Mouse (Mus musculus) midbrain, embryonic 12.5 days (tissue): Measurements from ENCODE around the gene Rpa2. TPM values are rescaled to one million over a fixed set of nuclear protein-coding genes. Genes with fewer than 3 reads are reported as not detected.

Experiments
- ATAC-seq: fragments of 200-750 bp; cut with Nextera tagmentation; 2 replicates; pipeline ENCODE4 v1.8.0; 2017; ENCODE audit warnings: low read depth, moderate TSS enrichment, moderate library complexity; ENCODE audit not compliant: low FRiP score
- H3K27ac ChIP-seq: fragments of 300-500 bp; sonication (generic); replicated peaks from 2 replicates; pipeline ENCODE4 v1.5.1; 2016; ENCODE audit warnings: mild to moderate bottlenecking
- H3K27me3 ChIP-seq: fragments of 300-500 bp; sonication (generic); 2 replicates; pipeline ENCODE4 v1.6.1; 2016; ENCODE audit warnings: mild to moderate bottlenecking
- H3K36me3 ChIP-seq: fragments of 300-500 bp; sonication (generic); 2 replicates; pipeline ENCODE4 v1.6.1; 2016
- H3K4me1 ChIP-seq: fragments of 300-500 bp; sonication (generic); 2 replicates; pipeline ENCODE4 v1.6.1; 2016
- H3K4me2 ChIP-seq: fragments of 300-500 bp; sonication (generic); replicated peaks from 2 replicates; pipeline ENCODE4 v1.6.1; 2016; ENCODE audit warnings: mild to moderate bottlenecking, moderate library complexity
- H3K4me3 ChIP-seq: fragments of 300-500 bp; sonication (generic); 2 replicates; pipeline ENCODE4 v1.5.1; 2016; ENCODE audit warnings: mild to moderate bottlenecking
- H3K9ac ChIP-seq: fragments of 300-500 bp; sonication (generic); replicated peaks from 2 replicates; pipeline ENCODE4 v1.6.1; 2016; ENCODE audit warnings: mild to moderate bottlenecking, moderate library complexity
- H3K9me3 ChIP-seq: fragments of 300-500 bp; sonication (generic); 2 replicates; pipeline ENCODE4 v1.6.1; 2016; ENCODE audit warnings: mild to moderate bottlenecking
- WGBS: fragments of 180-500 bp; shearing (Covaris S2); methylation state at CpG from one replicate; pipeline ENCODE4 v1.1.7; 2016; 5-methylcytosine and 5-hydroxymethylcytosine counted together
- polyA plus RNA-seq: library from polyadenylated mRNA; unstranded; fragments of >200 nt; fragmentation: Nextera tagmentation; extraction: Ambion mirVana; gene quantifications from 2 replicates; pipeline ENCODE4 v1.2.1, GENCODE M21; 2016

The Rpa2 gene
- polyA plus RNA-seq, 1 experiment from 2014 or later: 123 TPM

DNA sequence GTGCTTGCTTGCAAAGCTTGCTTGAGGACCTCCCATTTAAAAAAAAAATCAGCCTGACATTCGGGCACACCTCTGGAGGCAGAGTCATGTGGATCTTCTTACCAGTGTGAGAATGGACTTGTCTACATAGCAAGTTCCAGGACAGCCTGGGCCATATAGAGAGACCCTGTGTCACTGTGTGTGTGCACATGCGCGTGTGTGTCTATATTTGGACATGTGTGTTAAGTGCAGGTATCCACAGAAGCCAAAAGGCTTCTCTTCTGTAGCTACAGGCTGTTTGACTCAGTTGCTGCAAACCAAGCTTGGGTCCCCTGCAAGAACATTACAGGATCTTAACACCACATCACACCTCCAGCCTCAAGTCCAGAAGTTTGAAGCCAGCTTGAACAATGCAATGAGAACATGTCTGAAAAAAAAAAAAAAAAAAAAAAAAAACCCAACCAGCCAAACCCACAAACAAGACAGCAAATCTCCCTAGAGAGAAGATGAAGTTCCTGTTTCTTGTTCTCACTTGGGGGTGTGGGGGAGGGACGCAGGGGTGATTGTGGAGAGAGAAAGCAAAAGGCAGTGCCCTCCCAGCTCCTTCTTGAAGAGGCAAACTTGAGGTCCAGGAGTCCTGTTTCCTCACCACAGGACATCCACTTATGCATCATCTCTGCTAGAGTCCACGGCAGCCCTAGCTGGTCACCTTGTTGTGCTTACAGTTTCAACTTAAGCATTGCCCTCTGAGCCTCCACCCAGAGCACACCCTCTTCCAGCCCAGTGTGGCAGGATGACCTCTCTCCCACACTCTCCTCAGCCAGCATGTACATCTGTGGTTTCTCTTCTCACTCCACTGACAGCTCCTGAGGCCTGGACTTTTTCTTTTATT is 39.9 kb downstream of the Rpa2 start:
- no peak overlapping the region for H3K9ac ChIP-seq
- H3K27me3 ChIP-seq: no peaks in the 10 kb centered on the region
- no peak for ATAC-seq
- 82% methylated on average over 5 of the region's 5 CpGs for WGBS
- no peak overlapping the region for H3K4me3 ChIP-seq
- H3K4me2 ChIP-seq: no peak overlapping the region
- H3K9me3 ChIP-seq: no peaks in the 10 kb centered on the region
- H3K4me1 ChIP-seq: no peaks in the 10 kb centered on the region
- H3K27ac ChIP-seq: no peak overlapping the region
- no peaks in the 10 kb centered on the region for H3K36me3 ChIP-seq

DNA sequence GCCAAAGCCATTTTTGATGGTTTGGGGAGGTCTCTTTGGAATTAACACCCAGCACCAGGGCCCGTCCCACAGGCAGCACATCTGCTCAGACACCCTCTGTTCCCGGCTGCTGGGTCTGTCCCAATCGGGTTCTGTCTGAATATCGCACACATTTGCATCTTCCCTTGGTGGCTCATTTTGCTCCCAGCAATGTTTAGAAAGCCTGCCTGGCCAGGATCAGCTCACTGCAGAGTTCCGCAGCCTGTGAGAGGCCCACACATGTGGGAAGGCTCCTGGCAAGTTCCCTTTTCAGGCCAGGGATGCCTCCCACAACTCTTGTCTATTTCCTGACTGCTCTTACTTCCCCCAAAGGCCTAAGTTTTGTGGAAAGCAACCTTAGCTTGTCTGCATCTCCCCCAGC is 41.5 kb downstream of the Rpa2 start:
- no peaks in the 10 kb centered on the region for H3K27me3 ChIP-seq
- H3K36me3 ChIP-seq: no peaks in the 10 kb centered on the region
- H3K9me3 ChIP-seq: no peaks in the 10 kb centered on the region
- no peaks in the 10 kb centered on the region for H3K4me1 ChIP-seq
- H3K27ac ChIP-seq: no peak overlapping the region
- ATAC-seq: no peak
- no peak overlapping the region for H3K9ac ChIP-seq
- no peak overlapping the region for H3K4me3 ChIP-seq
- WGBS: 92% methylated on average over 5 of the region's 5 CpGs
- no peak overlapping the region for H3K4me2 ChIP-seq

DNA sequence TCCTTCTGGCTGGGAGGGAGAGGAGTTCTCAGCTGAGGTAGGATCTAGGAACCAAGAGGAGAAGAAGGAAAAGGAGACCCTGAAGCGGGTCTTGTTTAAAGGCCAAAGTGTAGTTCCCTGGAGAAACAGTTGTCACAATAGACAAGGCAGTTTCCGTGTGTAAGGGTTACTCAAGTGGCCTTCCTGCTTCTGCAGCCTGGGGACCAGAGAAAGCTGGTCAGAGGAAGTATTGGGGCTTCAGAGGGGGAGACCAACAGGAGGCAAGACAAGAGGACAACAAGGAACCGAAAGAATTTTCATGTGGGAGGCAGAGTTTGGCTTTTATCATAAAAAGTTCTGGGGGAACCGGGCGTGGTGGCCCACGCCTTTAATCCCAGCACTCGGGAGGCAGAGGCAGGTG is 48.3 kb downstream of the Rpa2 start:
- H3K27me3 ChIP-seq: no peaks in the 10 kb centered on the region
- H3K36me3 ChIP-seq: no peaks in the 10 kb centered on the region
- no peak overlapping the region for H3K9ac ChIP-seq
- H3K27ac ChIP-seq: no peak overlapping the region
- H3K4me2 ChIP-seq: no peak overlapping the region
- 86% methylated on average over 7 of the region's 7 CpGs for WGBS
- peaks cover 16% of the 10 kb centered on the region; the same call in 1 of the 2 replicates for H3K9me3 ChIP-seq
- H3K4me3 ChIP-seq: no peak overlapping the region
- no peak for ATAC-seq
- no peaks in the 10 kb centered on the region for H3K4me1 ChIP-seq

DNA sequence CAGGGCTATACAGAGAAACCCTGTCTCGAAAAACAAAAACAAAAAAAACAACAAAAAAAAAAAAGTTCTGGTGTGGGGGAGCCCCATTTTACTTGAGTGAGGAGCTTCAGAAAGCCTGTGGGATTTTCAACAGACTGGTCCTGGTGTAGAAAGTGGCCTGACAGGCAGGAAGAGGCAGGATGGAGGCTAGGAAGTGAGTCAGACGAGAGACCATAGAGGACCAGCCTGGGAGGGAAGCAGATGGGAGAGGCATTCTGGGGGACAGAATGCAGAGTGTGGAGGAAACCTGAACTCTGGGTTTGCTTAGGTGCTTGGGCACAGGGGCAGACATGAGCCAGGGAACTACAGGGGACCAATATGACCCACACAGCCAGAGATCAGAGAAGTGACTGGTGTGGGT is 48.7 kb downstream of the Rpa2 start:
- Histone ChIP-seq H3K27me3 (no peaks in the 10 kb centered on the region), H3K4me1 (no peaks in the 10 kb centered on the region), H3K9ac (no peak overlapping the region), H3K27ac (no peak overlapping the region), H3K9me3 (peaks cover 16% of the 10 kb centered on the region; the same call in 1 of the 2 replicates), H3K4me3 (no peak overlapping the region), H3K36me3 (no peaks in the 10 kb centered on the region), H3K4me2 (no peak overlapping the region)
- WGBS: 69% methylated on average over 2 of the region's 2 CpGs
- ATAC-seq: no peak

DNA sequence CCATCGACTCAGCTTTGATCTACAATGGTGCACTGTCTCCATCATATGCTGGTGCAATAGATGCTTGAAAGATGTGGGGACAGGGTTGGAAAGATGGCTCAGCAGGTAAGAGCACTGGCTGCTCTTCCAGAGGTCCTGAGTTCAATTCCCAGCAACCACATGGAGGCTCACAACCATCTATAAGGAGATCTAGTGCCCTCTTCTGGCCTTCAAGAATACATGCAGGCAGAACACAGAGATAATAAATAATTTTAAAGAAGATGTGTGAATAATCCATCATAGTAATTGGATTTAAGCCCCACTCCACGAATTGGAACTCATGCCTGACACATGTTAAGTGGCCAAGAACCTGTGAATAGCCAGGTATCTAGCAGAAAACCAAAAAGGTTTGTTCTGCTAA is 50.3 kb downstream of the Rpa2 start:
- no peak for ATAC-seq
- no peak overlapping the region for H3K4me2 ChIP-seq
- 51% methylated on average over 2 of the region's 2 CpGs for WGBS

DNA sequence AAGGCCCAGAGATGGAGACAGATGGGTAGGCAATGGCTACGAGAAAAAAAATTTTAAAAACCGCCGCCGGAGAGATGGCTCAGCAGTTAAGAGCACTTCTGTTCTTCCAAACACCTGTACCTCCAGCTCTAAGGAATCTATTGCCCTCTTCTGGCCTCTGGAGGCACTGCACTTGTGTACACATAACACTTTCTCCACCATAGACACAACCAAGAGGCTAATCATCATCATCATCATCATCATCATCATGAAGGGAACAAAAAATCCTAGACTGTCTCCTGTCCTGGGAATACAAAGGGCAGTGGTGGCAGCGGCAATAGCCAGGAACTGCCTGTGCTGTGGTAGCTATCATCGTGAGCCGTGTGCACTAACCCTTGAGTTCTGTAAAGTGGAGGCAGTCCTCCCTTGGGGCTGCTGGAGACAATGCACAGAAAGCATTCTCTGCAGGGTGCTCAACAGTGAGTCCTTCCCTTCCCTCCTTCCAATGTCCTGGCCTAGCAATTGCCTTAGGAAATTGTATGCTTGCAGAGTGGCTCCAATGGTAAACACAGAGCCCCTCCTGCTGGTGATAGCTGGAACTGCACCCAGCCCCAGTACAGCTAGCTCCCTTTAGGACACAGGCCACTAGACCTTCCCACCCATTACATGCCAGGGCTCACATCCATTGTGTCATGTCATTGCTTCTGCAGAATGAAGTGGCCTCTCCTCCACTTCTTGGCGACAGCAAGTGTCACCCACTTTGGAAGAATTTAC is 55.7 kb downstream of the Rpa2 start:
- Histone ChIP-seq H3K27me3 (no peaks in the 10 kb centered on the region), H3K4me1 (no peaks in the 10 kb centered on the region), H3K9ac (no peak overlapping the region), H3K36me3 (peaks cover 41% of the 10 kb centered on the region), H3K4me2 (no peak overlapping the region), H3K4me3 (no peak overlapping the region), H3K9me3 (peaks cover 16% of the 10 kb centered on the region; the same call in 1 of the 2 replicates), H3K27ac (no peak overlapping the region)
- 74% methylated on average over 8 of the region's 8 CpGs for WGBS
- ATAC-seq: no peak

More for the DNA sequence above, 50.3 kb downstream of the Rpa2 start:
- Histone ChIP-seq H3K9ac (no peak overlapping the region), H3K36me3 (no peaks in the 10 kb centered on the region), H3K27me3 (no peaks in the 10 kb centered on the region), H3K9me3 (peaks cover 16% of the 10 kb centered on the region; the same call in 1 of the 2 replicates), H3K27ac (no peak overlapping the region), H3K4me3 (no peak overlapping the region), H3K4me1 (no peaks in the 10 kb centered on the region)

Other genes starting within 250 kb of the Rpa2 start
- 1,144 and 1,189 TPM in 2 replicates for gene Atpif1, start 234.7 kb upstream of the Rpa2 start, polyA plus RNA-seq
- gene Dnajc8, start 232.8 kb upstream of the Rpa2 start, polyA plus RNA-seq: 176 and 189 TPM in 2 replicates
- gene Ptafr, start 204.3 kb upstream of the Rpa2 start, polyA plus RNA-seq: 0.50 and 0.68 TPM in 2 replicates
- gene Eya3, start 129.3 kb upstream of the Rpa2 start, polyA plus RNA-seq: 24.8 and 27.6 TPM in 2 replicates
- 3.6 and 5.5 TPM in 2 replicates for gene Xkr8, start 35.8 kb upstream of the Rpa2 start, polyA plus RNA-seq
- gene Smpdl3b, start 11.1 kb upstream of the Rpa2 start, polyA plus RNA-seq: 1.1 and 1.7 TPM in 2 replicates
- gene Themis2, start 28.1 kb downstream of the Rpa2 start, polyA plus RNA-seq: 1.1 and 1.3 TPM in 2 replicates
- 59.8 and 67.1 TPM in 2 replicates for gene Ppp1r8, start 74.8 kb downstream of the Rpa2 start, polyA plus RNA-seq
- gene Stx12, start 116.2 kb downstream of the Rpa2 start, polyA plus RNA-seq: 99.1 and 99.2 TPM in 2 replicates
- gene Fam76a, start 154.2 kb downstream of the Rpa2 start, polyA plus RNA-seq: 32.1 and 35.3 TPM in 2 replicates
- gene Fgr, start 205.8 kb downstream of the Rpa2 start, polyA plus RNA-seq: 0.08 and 0.12 TPM in 2 replicates
- 8.9 and 9.1 TPM in 2 replicates for gene Ahdc1, start 242.9 kb downstream of the Rpa2 start, polyA plus RNA-seq